Mouse (Mus musculus): ENCODE data around the gene Znrf1. TPM values are rescaled to one million over a fixed set of nuclear protein-coding genes. Genes with fewer than 3 reads are reported as not detected.

Gene Znrf1
- total RNA-seq, 2 experiments from 2014 or later: 66.2 to 69.2 TPM

DNA sequence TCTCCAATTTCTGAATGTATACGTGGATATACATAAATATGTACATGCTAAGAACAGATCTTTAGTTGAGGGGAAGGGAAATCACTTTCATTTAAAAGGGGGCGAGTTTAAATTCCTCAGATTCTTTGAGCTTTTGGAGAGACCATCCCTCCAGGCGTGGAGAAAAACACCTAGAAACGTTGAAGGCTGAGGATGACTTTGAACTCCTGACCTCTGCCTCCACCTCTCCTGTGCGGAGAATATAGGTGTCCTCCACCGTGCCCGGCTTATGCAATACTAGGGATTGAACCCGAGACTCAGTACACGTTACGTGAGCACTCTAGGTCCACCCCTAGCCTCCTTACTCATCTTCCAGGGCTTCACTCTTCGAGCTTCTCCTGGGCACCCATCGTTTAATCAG, 4.7 kb upstream of the Znrf1 start:
- intact Hi-C loops (cut with DNase I): loop anchor here (10.0 kb wide), 1 partner anchor 294 kb away; no protein-coding TSS in a partner anchor
- no peak for DNase-seq

DNA sequence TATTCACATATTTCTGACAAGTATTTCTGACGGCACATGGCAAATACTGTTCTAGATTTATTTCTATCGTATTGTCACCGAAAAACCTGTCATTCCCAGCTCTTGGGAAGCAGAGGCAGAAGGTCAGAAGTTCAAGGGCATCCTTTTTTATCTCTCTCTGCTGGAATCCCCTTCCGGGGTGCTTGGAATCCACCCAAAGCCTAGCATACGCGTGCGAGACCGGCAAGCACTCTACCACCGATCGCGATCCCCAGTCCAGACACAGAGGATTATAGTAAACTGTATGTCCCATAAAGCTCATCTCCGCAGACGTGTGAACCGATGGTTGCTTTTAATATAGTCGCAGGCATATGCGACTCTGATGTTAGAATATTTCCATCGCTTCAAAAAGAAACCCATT, 4.3 kb upstream of the Znrf1 start:
- DNase-seq: no peak
- intact Hi-C loops (cut with DNase I): loop anchor here (10.0 kb wide), 1 partner anchor 293 kb away; no protein-coding TSS in a partner anchor

DNA sequence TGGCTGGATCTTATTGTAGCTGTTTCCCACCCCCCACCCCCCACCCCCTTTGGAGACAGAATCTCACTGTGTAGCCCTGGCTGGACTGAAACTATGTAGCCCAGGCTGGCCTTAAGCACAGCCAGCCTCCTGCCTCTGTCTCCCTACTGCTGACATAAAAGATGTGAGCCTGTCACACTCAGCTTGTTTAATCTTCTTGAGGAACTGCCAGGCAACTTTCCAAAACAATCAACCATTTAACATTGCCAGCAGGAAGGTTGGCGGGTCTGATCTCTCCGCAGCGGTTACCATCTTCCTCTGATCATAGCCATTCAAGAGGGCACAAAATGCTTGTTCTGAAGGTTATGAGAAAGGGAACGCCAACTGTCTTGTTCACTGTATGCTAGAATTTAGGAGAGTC, 2.4 kb upstream of the Znrf1 start:
- DNase-seq: no peak
- intact Hi-C loops (cut with DNase I): loop anchor here (10.0 kb wide), 1 partner anchor 291 kb away; no protein-coding TSS in a partner anchor

DNA sequence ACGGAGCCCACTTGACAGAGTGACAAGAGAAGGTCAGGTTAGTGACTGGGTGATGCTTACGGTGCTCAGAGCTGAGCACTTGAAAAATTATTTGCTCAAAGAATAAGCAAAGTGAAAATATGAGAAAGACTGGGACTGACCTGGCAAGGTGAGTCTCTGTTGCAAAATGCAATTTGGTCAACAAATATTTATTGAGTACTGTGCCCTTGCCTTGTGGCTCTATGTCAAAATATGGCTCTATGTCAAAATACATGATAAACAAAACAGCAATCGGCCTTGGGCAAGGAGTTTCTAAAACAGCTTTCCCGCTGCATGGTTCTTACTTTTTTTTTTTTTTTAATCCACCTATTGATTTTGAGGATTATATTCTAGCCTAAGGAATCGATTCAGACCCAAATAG, 406 bp upstream of the Znrf1 start:
- intact Hi-C loops (cut with DNase I): loop anchor here (10.0 kb wide), 1 partner anchor 289 kb away; no protein-coding TSS in a partner anchor
- no peak for DNase-seq

DNA sequence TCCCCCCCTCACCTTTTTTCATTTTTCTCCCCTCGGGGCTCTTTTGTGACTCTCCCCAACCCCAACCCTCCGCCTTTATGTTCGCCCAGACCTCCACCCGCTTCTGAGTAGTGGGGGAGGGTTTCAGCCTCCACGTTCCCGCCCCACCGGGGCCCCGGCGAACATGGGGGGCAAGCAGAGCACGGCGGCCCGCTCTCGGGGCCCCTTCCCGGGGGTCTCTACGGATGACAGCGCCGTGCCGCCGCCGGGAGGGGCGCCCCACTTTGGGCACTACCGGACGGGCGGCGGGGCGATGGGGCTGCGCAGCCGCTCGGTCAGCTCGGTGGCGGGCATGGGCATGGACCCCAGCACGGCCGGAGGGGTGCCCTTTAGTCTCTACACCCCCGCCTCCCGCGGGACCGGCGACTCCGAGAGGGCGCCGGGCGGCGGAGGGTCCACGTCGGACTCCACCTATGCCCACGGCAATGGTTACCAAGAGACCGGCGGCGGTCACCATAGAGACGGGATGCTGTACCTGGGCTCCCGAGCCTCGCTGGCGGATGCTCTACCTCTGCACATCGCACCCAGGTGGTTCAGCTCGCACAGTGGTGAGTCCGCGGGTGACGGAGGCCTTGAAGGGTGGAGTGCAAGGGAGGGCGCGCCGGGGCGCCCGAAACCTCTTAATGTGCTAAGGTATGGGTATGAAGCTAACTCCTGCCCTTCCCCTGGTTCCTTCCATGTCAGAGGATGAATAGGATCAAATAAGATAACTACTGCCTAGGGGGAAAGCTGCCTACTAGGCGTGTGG, 1.3 kb downstream of the Znrf1 start:
- peak; percentile 51 to 60 for DNase-seq
- intact Hi-C loops (cut with DNase I): loop anchor here (1.0 to 10.0 kb wide), 3 partner anchors 14 to 288 kb away; no protein-coding TSS in a partner anchor

DNA sequence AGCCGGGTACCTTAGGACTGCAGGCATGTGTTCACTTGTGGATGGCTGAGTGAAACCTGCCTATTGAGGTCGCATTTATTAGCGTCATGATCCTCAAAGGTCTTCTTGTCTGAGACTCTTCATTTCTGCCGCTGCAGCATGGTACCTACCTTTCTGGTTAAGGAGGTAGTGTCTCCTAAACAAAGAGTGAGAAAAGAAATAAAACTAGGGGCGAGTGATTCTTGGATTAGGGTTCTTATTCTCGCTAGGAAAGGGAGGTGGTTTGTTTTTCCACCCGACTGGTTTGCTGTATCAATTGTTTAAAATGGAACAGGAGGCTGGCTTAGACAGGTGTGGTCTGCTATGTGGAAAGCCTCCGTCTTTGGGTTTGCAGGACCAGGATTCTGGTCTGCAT, 1.9 kb downstream of the Znrf1 start:
- DNase-seq: no peak
- intact Hi-C loops (cut with DNase I): loop anchor here (1.0 to 10.0 kb wide), 3 partner anchors 9 to 287 kb away; no protein-coding TSS in a partner anchor

DNA sequence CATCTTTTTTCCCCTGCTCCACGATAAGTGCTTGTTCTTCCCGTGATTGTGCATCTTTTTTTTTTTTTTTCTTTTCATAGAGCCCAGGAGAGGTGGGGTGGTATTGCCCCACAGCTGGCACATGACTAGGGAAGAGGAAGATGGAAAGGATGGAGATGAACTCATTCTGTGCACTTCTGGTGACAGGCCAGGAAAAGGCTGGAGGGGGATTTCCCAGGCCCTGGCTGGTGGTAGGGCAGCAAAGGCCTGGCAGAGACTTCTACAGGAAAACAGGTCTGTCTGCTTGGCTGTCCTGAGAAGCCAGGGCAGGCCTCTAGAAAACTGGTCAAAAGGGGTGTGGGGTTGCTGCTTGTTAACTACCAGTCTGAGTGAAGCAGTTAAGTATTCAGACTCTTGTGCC, 2.3 kb downstream of the Znrf1 start:
- peak; percentile 53 for DNase-seq
- intact Hi-C loops (cut with DNase I): loop anchor here (1.0 to 10.0 kb wide), 2 partner anchors 8 to 287 kb away; no protein-coding TSS in a partner anchor

DNA sequence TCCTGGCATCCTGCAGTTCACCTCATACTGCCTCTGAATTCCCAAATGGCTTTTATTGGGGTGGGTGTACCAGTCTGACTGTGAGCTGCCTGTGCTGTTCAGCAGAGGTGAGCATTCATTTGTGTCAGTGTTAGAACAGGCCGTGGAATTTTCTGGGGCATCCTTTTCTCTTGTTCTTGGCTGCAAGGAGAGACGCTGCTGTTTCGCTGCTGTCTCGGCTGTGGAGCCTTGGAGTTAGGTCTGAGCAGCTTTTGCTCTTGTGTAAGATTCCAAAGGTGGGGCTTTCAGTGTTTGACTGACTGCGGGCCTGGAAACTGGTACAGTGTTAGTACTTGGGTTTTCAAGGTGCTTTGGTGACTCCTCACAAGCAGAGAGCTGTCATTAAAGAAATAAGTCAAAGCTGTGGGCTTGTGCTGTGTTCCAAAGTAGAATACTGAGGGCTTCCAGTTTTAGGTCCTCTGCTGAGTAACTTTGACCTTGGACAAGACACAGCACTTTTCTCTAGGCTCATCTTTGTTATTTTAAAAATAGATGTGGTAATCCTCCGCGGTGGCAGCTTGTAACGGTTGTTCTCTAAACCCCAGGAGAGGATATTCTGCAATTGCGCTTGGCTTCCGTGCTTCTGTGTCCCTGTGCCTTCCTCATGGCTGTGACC, 3.7 kb downstream of the Znrf1 start:
- DNase-seq: peak; percentile 34 to 36
- intact Hi-C loops (cut with DNase I): loop anchor here (10.0 kb wide), 1 partner anchor 285 kb away; no protein-coding TSS in a partner anchor

DNA sequence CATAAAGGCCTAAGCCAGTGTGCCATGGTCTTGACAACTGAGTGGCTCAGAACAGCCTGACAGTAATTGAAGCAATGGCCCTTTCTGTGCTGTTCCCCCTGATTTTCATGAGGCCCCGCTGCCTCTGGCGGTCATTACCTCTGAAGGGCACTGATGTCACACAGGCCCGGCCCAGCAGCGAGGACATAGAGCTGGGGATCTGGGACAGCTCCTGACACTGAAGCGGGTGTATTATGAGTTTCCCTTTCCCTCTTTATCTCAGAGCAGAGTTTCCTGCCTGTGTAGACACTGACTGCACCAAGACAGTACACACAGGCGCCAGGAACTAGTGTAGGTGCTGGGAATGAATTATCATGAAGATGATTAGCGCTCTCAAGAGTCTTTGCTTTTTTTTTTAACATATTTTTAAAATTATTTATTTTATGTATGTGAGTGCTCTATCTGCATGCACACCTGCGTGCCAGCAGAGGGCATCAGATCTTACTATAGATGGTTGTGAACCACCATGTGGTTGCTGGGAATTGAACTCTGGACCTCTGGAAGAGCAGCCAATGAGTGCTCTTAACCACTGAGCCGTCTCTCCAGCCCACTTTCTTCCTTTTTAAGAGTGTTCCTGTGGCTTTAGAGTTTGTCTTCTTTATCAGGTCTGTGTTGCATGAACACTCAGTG, 7.9 kb downstream of the Znrf1 start:
- DNase-seq: peak in 1 of 2 experiments; percentile 46
- intact Hi-C loops (cut with DNase I): no loop called here

DNA sequence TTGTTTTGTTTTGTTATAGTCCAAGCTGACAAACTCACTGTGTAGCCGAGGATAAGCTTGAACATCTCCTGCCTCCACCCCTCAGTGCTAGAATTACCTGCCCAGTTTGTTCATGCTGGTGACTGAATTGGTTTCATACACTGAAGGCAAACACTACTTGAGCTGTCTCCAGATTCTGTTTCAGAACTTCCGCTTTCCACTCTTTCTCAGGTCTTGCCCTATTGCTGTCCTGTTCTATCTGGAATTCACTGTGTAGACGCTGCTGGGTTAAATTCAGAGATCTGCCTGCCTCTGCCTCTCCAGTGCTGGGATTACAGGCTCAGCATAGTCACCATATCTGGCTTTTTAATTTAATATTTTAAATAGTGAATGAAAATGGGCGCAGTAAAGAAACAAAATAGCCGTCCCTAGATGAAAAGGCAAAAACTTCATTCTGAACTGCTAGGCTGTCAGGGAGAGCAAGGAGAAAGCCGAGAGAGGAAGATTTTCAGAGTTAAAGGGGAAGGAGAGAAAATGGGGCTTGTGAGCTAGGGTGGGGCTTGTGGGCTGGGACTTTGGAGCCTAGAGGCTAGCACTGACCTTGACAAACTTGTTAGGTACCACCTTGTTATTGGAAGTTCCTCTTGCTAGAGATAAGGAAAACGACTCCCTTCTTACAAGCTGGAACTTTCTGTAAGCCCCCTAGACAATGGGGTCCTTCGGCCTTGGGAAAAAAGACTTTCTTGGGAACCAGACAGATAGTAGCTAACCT, 9.7 kb downstream of the Znrf1 start:
- DNase-seq: no peak
- intact Hi-C loops (cut with DNase I): loop anchor here (1.0 kb wide), 1 partner anchor 7 kb away; no protein-coding TSS in a partner anchor

DNA sequence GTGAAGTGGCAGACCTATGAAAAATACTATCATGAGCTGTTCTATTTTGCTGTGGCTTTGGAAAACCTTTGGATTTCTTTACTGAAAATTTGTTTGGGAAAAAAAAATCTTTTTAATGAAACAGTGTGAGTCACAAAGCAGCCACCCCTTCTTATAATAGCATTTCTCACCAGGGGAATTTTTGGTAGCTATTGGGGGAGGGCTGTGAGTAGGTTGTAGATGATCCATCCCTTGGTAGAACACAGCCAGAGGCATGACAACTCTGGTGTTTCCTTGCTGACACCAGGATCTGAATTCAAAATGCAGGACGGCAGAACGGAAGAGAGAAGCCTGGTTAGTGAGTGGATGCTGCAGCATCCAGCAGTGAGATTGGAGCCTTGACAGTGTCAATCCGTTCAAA, 11.2 kb downstream of the Znrf1 start:
- no peak for DNase-seq
- intact Hi-C loops (cut with DNase I): no loop called here

DNA sequence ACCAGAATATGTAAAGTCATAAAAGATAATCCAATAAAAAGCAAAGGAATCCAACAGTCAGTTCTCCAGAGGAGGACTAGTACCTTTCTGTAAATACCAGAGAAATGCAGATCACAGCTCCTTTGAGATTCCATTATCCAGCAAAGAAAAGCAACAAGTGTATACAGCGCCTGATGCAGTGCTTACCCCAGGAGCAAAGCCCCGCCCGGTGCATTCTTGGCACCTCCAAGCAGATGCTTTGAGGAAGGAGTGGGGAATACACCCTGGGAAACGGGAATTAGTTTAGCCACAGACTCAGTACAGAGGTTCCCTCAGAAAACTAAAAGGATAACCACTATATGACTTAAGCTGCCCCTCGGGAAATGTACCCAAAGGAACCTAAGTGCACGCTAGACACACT, 12.3 kb downstream of the Znrf1 start:
- intact Hi-C loops (cut with DNase I): no loop called here
- no peak for DNase-seq

DNA sequence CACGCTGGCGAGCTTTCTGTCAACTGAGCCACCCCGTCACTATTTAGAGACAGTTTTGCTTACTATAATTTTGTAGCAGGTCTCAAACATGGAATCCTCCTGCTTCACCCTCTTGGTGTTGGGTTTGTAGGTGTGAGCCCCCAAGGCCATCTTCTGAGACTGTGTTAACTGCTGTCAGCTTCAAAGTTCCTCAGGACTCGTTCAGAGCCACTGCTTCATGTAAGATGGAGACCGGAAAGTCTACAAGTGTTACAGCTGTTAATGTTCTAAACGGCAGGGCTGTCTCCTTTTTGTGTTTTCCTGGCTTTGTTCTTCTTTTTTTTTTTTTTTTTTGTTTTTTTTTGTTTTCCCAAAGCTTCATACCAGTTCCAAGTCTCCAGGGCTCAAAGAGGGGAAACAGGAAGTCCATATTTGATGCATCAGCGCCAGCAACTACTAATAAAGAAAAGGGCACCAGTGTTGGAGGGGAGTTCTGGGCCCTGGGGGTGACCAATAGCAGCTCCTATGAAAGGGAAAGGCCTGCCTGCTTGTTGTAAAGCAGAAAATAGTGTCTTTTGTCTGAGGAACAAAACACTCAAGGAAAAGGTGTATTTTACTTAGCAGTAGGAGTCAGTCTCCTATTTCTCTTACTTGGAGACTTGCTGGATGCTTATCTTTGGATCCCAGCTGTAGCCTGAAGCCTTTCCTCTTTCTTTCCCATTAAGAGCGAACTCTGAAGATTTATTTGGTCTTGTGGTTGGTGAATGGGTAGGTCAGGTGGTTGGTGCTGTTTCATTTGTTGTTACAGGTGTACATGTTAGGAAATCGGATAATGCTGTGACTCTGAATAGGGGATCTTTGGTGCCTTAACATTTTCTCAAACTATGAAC, 14.3 kb downstream of the Znrf1 start:
- peak; percentile 44 to 47 for DNase-seq
- intact Hi-C loops (cut with DNase I): loop anchor here (2.0 kb wide), 1 partner anchor 13 kb away; the partner anchor contains the start of gene Znrf1

DNA sequence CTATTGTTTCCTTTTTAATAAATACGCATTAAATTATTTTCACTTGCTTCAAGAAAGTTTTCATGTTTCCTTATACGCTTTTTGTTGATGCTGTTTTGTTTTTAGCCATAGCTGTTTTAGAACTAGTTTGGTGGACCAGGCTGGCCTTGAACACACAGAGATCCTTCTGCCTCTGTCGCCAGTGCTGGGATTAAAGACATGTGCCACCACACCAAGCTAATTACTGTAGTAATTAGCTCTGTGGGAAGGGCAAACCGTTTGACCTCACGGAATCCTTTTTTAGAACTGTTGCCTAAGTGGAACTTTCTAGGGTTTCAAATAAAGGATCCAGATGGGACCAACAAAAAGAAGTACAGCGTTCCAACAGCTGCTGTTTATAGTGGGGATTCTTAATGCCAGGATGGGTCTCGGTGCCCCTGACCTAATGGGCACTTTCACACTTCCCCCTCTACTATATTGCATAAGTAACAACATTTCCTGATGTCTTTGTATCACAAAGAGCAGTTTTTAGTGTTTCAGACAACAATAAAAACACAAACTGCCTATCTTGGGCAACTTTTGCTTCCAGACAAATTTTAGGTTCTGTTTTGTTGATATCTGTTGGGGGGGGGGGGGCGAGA, 15.7 kb downstream of the Znrf1 start:
- intact Hi-C loops (cut with DNase I): loop anchor here (2.0 kb wide), 1 partner anchor 15 kb away; the partner anchor contains the start of gene Znrf1
- DNase-seq: no peak

DNA sequence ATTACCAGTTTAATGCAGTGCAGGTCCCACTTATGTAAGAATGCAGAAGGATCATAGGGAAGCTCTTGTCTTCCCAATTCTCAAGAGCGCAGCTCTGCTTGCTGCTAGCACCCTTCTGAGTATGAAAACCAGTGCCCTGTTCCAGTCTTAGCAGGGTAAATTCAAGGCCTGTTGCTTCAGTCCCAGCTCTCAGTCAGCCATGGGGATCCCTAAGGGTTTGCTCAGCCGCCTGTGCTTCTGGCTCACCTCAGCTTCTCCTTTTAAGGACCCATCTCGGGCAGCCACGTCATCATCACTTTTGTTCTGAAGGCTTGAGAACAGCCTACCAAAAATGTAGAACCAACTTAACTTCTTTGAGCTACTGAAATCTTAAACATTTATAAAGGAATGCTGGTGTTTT, 25.9 kb downstream of the Znrf1 start:
- peak; percentile 40 to 57 for DNase-seq
- intact Hi-C loops (cut with DNase I): no loop called here

DNA sequence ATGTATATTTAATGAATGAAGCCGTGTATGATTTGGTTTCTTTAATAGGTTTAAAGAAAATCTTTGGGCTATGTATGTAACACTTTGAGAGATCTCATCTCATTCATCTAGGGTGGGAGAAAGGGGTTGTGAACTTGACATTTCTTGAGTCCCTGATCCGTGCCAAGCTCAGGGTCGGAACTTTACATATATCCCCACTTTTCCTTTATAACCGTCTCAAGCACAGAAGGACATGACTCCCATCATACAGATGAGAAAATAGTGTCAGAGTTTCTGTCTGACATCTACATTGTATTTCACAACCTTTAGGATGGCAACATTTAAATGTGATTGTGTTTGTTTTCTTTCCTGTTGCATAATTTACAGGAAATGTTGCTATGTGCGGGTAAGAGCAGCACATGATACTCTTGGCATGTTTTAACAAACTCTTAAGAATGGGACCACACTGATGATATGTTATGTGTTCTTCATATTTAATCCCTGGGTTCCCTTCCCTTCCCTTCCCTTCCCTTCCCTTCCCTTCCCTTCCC, 26.4 kb downstream of the Znrf1 start:
- no peak for DNase-seq
- intact Hi-C loops (cut with DNase I): no loop called here

DNA sequence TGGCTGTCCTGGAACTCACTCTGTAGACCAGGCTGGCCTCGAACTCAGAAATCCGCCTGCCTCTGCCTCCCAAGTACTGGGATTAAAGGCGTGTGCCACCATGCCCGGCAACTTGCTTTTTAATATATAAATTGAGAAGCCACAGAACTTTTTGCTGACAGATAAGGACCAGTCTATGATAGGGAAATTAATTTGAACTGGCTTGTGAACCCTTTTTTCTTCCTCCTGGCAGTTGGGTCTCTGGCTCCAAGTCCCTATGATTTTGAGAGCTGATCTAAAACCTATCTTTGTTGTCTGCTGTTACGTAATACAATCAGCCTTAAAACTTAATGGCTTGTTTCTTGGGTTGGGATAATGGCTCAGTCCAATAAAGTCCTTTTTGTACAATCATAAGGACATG, 27.2 kb downstream of the Znrf1 start:
- no peak for DNase-seq
- intact Hi-C loops (cut with DNase I): no loop called here

DNA sequence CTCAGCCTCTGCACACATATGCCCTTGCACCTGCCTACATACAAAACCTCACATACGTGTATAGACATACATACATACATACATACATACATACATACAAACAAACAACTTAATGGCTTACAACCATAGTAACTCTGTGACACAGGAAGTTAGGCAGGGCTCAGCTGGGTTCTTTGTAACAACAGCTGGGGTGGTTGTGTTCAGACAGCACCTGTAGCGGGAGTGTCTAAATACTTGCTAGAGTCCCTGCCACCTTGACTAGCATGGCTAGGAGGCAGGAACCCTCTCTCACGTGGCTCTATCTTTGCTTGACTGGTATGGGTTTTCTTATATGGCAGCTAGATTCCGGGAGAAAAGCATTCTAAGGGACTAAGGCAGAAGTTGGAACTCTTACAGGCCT, 27.8 kb downstream of the Znrf1 start:
- no peak for DNase-seq
- intact Hi-C loops (cut with DNase I): no loop called here

DNA sequence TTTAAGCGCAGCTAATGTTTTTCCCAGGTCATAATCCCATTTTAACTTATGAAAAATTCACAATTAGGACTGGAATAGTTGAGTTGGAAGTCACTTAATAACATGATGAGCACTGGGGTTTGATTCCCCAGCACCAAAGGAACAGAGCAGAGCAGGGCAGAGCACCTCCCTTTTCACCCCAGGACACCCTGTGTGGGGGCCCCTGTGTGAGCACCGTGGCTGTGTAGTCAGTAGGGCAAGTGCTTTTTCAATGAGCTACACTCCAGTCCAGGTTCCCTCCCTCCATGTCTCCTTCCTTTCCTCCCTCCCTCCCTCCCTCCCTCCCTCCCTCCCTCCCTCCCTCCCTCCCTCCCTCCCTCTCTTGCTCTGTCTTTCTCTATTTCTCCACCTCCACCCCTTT, 28.2 kb downstream of the Znrf1 start:
- no peak for DNase-seq
- intact Hi-C loops (cut with DNase I): no loop called here

Data from heart, postnatal 10 days (tissue).